Mouse (Mus musculus) adrenal gland, adult 10 weeks (tissue): ENCODE measurements around the gene Fkbp5. TPM values are rescaled to one million over a fixed set of nuclear protein-coding genes. Genes with fewer than 3 reads are reported as not detected.

ENCODE experiments used
- polyA plus RNA-seq: library from polyadenylated mRNA; stranded (reverse); fragments of 350-450 nt; fragmentation: Illumina TruSeq; extraction: RNeasy Lipid Tissue Mini Kit (QIAGEN cat#74804); gene quantifications from one replicate; pipeline ENCODE4 v1.2.3, GENCODE M21; 2014; ENCODE audit warnings: low read depth, low replicate concordance

The Fkbp5 gene
- polyA plus RNA-seq, result 60.7 TPM

GRCm38 (mm10) chr17:28517441-28517955, at the start of gene Fkbp5:
Fkbp5 (minus strand) TSS chr17:28517527.

GRCm38 (mm10) chr17:28560598-28560997, 43.3 kb upstream of the Fkbp5 start, which contains the start of gene Clps:
Clps (minus strand) TSS chr17:28560766.

GRCm38 (mm10) chr17:28549111-28549510, 31.8 kb upstream of the Fkbp5 start, which contains the start of gene Clpsl2:
Clpsl2 (plus strand) TSS chr17:28549411.

GRCm38 (mm10) chr17:28530506-28530905, 13.2 kb upstream of the Fkbp5 start, which contains the start of gene Armc12:
Armc12 (plus strand) TSS chr17:28530806.

GRCm38 (mm10) chr17:28365122-28365521, 152.2 kb downstream of the Fkbp5 start, which contains the start of gene Tulp1:
Tulp1 (minus strand) TSS chr17:28365222.

DNA sequence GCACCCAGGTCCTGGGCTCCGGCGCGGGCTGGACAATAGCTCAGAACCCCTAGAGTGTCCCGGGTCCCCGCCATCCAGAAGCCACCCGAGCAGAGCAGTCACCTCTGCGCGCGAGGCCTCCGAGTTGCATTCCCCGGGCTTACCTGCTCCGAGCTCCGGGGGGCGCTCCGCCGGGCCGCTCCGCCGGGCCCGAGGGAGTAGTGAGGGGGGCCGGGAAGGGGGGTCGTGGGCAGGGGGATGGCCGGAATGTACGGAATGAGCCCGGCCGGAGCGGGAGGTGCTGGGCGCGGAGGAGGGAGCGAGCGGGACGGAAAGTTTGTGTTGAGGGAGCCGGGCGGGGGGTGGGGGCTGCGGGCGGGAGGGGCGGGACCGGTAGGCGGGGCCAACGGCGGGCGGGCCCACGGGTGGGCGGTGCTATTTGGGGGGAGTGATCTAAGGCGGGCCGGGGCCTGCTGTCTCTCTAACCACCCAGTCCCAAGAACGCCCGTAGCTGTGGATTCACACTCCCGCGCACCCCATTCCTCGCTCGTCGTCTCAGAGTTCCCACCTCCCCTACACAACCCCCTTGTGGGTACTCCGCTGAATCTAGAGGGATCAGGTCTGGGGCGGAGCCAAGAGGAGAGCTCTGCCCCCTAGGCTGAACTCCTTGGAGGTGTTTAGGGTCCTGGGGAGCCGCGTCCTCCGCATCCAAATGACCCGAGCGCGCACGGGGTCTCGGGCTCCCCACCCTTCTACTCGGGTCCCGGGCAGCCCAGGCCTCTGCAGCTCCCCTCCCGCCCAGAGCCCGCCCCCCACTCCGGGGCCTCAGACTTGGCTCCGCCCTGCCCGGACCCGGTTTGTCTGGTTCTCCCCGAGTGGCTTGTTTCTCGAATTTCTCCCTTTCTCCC, 166.6 kb downstream of the Fkbp5 start, which contains the start of gene Tead3:
Tead3 (minus strand) TSS at position 352 of the 887 bp plus-strand sequence.

Other genes starting within 250 kb of the Fkbp5 start
- gene Fance, start 204.0 kb downstream of the Fkbp5 start, polyA plus RNA-seq, result not detected
- gene Rpl10a, start 189.1 kb downstream of the Fkbp5 start, polyA plus RNA-seq, result 108 TPM
- 0.29 TPM for gene Tead3, start 166.7 kb downstream of the Fkbp5 start, polyA plus RNA-seq
- not detected for gene Tulp1, start 152.3 kb downstream of the Fkbp5 start, polyA plus RNA-seq
- not detected for gene Armc12, start 13.3 kb upstream of the Fkbp5 start, polyA plus RNA-seq
- not detected for gene Clpsl2, start 31.9 kb upstream of the Fkbp5 start, polyA plus RNA-seq
- gene Clps, start 43.2 kb upstream of the Fkbp5 start, polyA plus RNA-seq, result 1.6 TPM
- 0.76 TPM for gene Lhfpl5, start 58.1 kb upstream of the Fkbp5 start, polyA plus RNA-seq
- gene Srpk1, start 105.2 kb upstream of the Fkbp5 start, polyA plus RNA-seq, result 106 TPM
- 0.82 TPM for gene Slc26a8, start 172.7 kb upstream of the Fkbp5 start, polyA plus RNA-seq
- gene Mapk14, start 173.8 kb upstream of the Fkbp5 start, polyA plus RNA-seq, result 77.4 TPM
- 2.0 TPM for gene AC170998.1, start 208.6 kb upstream of the Fkbp5 start, polyA plus RNA-seq